Mouse (Mus musculus) heart, embryonic 16.5 days (tissue): ENCODE data around the gene Cldn12. TPM values are rescaled to one million over a fixed set of nuclear protein-coding genes. Genes with fewer than 3 reads are reported as not detected.

Experiments used
- ATAC-seq: fragments of 200-750 bp; cut with Nextera tagmentation; replicated peaks from 2 replicates; pipeline ENCODE4 v1.8.0; 2017; ENCODE audit warnings: moderate number of reproducible peaks; ENCODE audit not compliant: insufficient read depth, low FRiP score; ENCODE audit errors: extremely low read depth
- H3K27ac ChIP-seq: fragments of 300-500 bp; sonication (generic); 2 replicates; pipeline ENCODE4 v1.5.1; 2014; ENCODE audit warnings: mild to moderate bottlenecking, low read length, control low read depth, moderate library complexity
- H3K27me3 ChIP-seq: fragments of 300-500 bp; sonication (generic); 2 replicates; pipeline ENCODE4 v1.6.1; 2014; ENCODE audit warnings: low read length, mixed read lengths; ENCODE audit not compliant: control insufficient read depth, insufficient read depth
- H3K36me3 ChIP-seq: fragments of 300-500 bp; sonication (generic); 2 replicates; pipeline ENCODE4 v1.6.1; 2014; ENCODE audit not compliant: control insufficient read depth, insufficient read depth
- H3K4me1 ChIP-seq: fragments of 300-500 bp; sonication (generic); 2 replicates; pipeline ENCODE4 v1.6.1; 2014; ENCODE audit warnings: low read length, mixed read lengths; ENCODE audit not compliant: control insufficient read depth, insufficient read depth
- H3K4me2 ChIP-seq: fragments of 300-500 bp; sonication (generic); 2 replicates; pipeline ENCODE4 v1.6.1; 2014; ENCODE audit warnings: low read depth, mild to moderate bottlenecking, control low read depth, low read length
- H3K4me3 ChIP-seq: fragments of 300-500 bp; sonication (generic); 2 replicates; pipeline ENCODE4 v1.5.1; 2014; ENCODE audit warnings: mild to moderate bottlenecking, control low read depth, low read length
- H3K9ac ChIP-seq: fragments of 300-500 bp; sonication (generic); 2 replicates; pipeline ENCODE4 v1.6.1; 2014; ENCODE audit warnings: low read length, control low read depth
- H3K9me3 ChIP-seq: fragments of 300-500 bp; sonication (generic); replicated peaks from 2 replicates; pipeline ENCODE4 v1.6.1; 2016; ENCODE audit warnings: low read length; ENCODE audit not compliant: control insufficient read depth
- WGBS: fragments of 180-500 bp; shearing (Covaris S2); extraction: QIAGEN DNeasy Blood & Tissue Kit; methylation state at CpG from one replicate; pipeline ENCODE4 v1.1.7; 2014; 5-methylcytosine and 5-hydroxymethylcytosine counted together
- polyA plus RNA-seq: library from polyadenylated mRNA; unstranded; fragments of >200 nt; fragmentation: Nextera tagmentation; extraction: Ambion mirVana; gene quantifications from 2 replicates; pipeline ENCODE4 v1.2.1, GENCODE M21; 2015

Gene Cldn12
- polyA plus RNA-seq, 1 experiment from 2014 or later: 11.3 TPM

GRCm38 (mm10) chr5:5479043-5479442 is 35.7 kb downstream of the Cldn12 start, which contains the start of gene 1700015F17Rik:
Gene 1700015F17Rik (minus strand): TSS chr5:5479143.
- H3K9me3 ChIP-seq: no peaks in the 10 kb centered on the region
- no peak within 1 kb of the TSS for H3K9ac ChIP-seq
- no peaks in the 10 kb centered on the region for H3K36me3 ChIP-seq
- no peak within 1 kb of the TSS for H3K27ac ChIP-seq
- no peak for ATAC-seq
- H3K4me2 ChIP-seq: no peak within 1 kb of the TSS
- no peaks in the 10 kb centered on the region for H3K4me1 ChIP-seq
- WGBS: 89% methylated on average over 6 of the region's 6 CpGs
- H3K27me3 ChIP-seq: no peaks in the 10 kb centered on the region
- H3K4me3 ChIP-seq: no peak within 1 kb of the TSS

- 70% methylated on average over 4 of the region's 4 CpGs for WGBS
- H3K27me3 ChIP-seq: no peaks in the 10 kb centered on the region
- H3K36me3 ChIP-seq: no peaks in the 10 kb centered on the region
- H3K9me3 ChIP-seq: no peaks in the 10 kb centered on the region
- ATAC-seq: no peak
- no peak overlapping the region for H3K9ac ChIP-seq
- no peak overlapping the region for H3K4me2 ChIP-seq
- no peak overlapping the region for H3K27ac ChIP-seq
- no peaks in the 10 kb centered on the region for H3K4me1 ChIP-seq
- H3K4me3 ChIP-seq: no peak overlapping the region
Measured at GRCm38 (mm10) chr5:5476133-5476532, 38.6 kb downstream of the Cldn12 start.

- Histone ChIP-seq H3K4me1 (no peaks in the 10 kb centered on the region), H3K4me2 (no peak overlapping the region)
Measured at GRCm38 (mm10) chr5:5465256-5465655, 49.5 kb downstream of the Cldn12 start.

More at GRCm38 (mm10) chr5:5465256-5465655, 49.5 kb downstream of the Cldn12 start:
- Histone ChIP-seq H3K9ac (no peak overlapping the region), H3K27ac (no peak overlapping the region), H3K36me3 (no peaks in the 10 kb centered on the region), H3K9me3 (no peaks in the 10 kb centered on the region), H3K27me3 (no peaks in the 10 kb centered on the region), H3K4me3 (no peak overlapping the region)
- WGBS: 49% methylated on average over 1 of the region's 1 CpGs
- ATAC-seq: no peak

Other genes with a start within 250 kb of the Cldn12 start
- gene Cdk14, start 94.6 kb downstream of the Cldn12 start, polyA plus RNA-seq: 10.6 and 13.7 TPM in 2 replicates
- not detected in 2 replicates for gene 1700015F17Rik, start 35.8 kb downstream of the Cldn12 start, polyA plus RNA-seq
- gene Gtpbp10, start 44.6 kb upstream of the Cldn12 start, polyA plus RNA-seq: 16.2 and 18.3 TPM in 2 replicates
- 0.54 and 0.70 TPM in 2 replicates for gene Gm8773, start 58.8 kb upstream of the Cldn12 start, polyA plus RNA-seq
- gene Cfap69, start 149.3 kb upstream of the Cldn12 start, polyA plus RNA-seq: 1.6 and 2.0 TPM in 2 replicates
- gene Steap2, start 179.6 kb upstream of the Cldn12 start, polyA plus RNA-seq: 2.1 and 2.3 TPM in 2 replicates
- 1.7 and 1.8 TPM in 2 replicates for gene Steap1, start 234.4 kb upstream of the Cldn12 start, polyA plus RNA-seq